Mouse (Mus musculus): ENCODE measurements at regions not wholly inside any gene's neighbourhood (a gene's known extent, or its start where the extent isn't known, plus 50 kb on each side); places are given as distances from the start of the nearest gene placed in this dataset.

DNA sequence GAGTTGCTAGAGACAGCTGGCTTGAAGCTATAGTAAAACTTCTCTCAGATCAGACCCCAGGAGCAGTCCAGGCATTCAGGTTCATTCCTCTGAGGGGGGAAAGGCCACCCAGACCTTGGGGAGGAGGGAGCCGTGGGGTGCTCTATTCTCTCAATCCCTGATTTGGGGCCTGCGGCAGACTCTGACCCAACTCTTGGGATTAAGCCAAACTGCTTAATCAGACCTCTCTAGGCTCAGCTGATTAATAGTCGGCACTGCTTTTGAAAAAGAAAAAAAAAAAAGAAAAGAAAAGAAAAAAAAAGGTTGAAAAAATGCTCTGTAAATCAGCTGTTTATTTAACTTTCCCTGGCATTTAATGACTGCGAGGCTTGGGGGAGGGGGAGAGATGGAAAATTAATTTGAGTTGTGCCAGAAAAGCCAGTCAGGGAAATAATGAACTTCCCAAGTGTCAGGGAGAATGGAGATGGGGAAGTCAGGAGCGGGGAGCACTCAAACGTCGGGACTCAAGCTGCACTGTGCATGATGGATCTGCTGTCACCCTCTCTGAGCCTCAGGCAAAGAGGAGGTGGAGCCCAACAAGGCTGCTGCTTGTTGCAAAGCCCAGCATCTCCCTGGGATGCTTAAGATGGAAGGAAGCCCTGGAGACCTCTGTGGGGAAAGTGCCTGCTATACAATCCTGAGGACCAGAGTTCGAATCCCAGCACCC, 120.5 kb upstream of the Igsf21 start:
- TF ChIP-seq CTCF (IDR thresholded peaks at IDR 0.05; ENCODE audit: borderline replicate concordance, control insufficient read depth, extremely low read depth, insufficient read depth, low read length, poor library complexity), result no peak
- TF ChIP-seq POLR2A (IDR thresholded peaks at IDR 0.05; ENCODE audit: control insufficient read depth, extremely low read depth, insufficient read depth, low read length, poor library complexity), result no peak
